Mouse (Mus musculus) thymus, adult 2 months (tissue): ENCODE results near the gene Polr1b.

Experiments
- CTCF ChIP-seq: fragments of 200-500 bp; IDR thresholded peaks from 2 replicates; pipeline ENCODE4 v1.5.1; 2012; ENCODE audit warnings: mild to moderate bottlenecking, control low read depth, low read length, moderate library complexity, borderline replicate concordance; ENCODE audit not compliant: control insufficient read depth, poor library complexity, insufficient read depth; ENCODE audit errors: extremely low read depth
- POLR2A ChIP-seq: fragments of 200-500 bp; IDR thresholded peaks from 2 replicates; pipeline ENCODE4 v1.6.1; 2012; ENCODE audit warnings: mild to moderate bottlenecking, low read length, control low read depth, moderate library complexity; ENCODE audit not compliant: control insufficient read depth, poor library complexity, insufficient read depth; ENCODE audit errors: extremely low read depth

- TF ChIP-seq POLR2A = no peak
- TF ChIP-seq CTCF = no peak
Measured at GRCm38 (mm10) chr2:129116368-129116739, 15.6 kb downstream of the Polr1b start.
